14 mouse cellular contexts compared by ENCODE assay signal in the genomic region with DNA sequence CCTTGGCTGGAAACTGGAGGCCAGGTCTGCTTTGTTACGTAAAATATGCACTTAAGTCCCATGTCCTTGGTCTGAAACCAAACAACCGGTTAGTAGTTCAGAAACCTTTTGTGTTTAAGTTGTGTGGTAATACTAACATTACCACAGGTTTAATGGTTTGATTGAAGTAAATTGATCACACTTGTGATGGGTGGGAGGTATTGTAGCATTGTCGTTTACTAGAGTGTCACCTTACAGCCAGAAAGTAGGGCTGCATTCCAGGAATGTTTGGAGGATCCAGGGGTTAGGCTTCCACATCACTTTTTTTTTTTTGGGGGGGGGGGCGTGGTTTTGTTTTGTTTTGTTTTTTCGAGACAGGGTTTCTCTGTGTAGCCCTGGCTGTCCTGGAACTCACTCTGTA.
"Had no signal": no experiment of that assay in that cellular context is flagged by ENCODE, and none has a peak within 500 bp of the region (broad histone marks: within the 10 kb centered on the region; RNA-seq: fewer than 3 reads in every experiment).

No protein-coding gene starts in this region.

- ATAC-seq: midbrain, embryonic 15.5 days had no signal

- H3K27ac ChIP-seq: midbrain, embryonic 12.5 days; midbrain, embryonic 15.5 days; neural tube, embryonic 12.5 days; stomach, embryonic 15.5 days; stomach, postnatal 0 days had no signal

- H3K4me3 ChIP-seq: megakaryocyte, embryonic 14.5 days; midbrain, embryonic 12.5 days; midbrain, embryonic 15.5 days; neural tube, embryonic 12.5 days; stomach, embryonic 15.5 days had no signal

- DNase-seq: lung, adult 18-20 months; lung, embryonic 14.5 days; lung, postnatal 10 days; lung, postnatal 4 days; right cerebral cortex, postnatal 14 days; thymus, adult 2 months; thymus, postnatal 25 days; thymus, postnatal 4 days had no signal

- H3K27me3 ChIP-seq: megakaryocyte, embryonic 14.5 days; midbrain, embryonic 12.5 days; midbrain, embryonic 15.5 days; neural tube, embryonic 12.5 days; stomach, embryonic 15.5 days had no signal

- H3K4me2 ChIP-seq: lung, embryonic 14.5 days; midbrain, embryonic 12.5 days; midbrain, embryonic 15.5 days; neural tube, embryonic 12.5 days; stomach, embryonic 15.5 days had no signal

- H3K4me1 ChIP-seq: midbrain, embryonic 12.5 days; midbrain, embryonic 15.5 days; neural tube, embryonic 12.5 days; stomach, embryonic 15.5 days had no signal

- H3K9me3 ChIP-seq: megakaryocyte, embryonic 14.5 days; midbrain, embryonic 12.5 days; midbrain, embryonic 15.5 days; neural tube, embryonic 12.5 days; stomach, embryonic 15.5 days had no signal

- H3K36me3 ChIP-seq: midbrain, embryonic 12.5 days; midbrain, embryonic 15.5 days; neural tube, embryonic 12.5 days; stomach, embryonic 15.5 days had no signal

- H3K9ac ChIP-seq: lung, embryonic 14.5 days; midbrain, embryonic 12.5 days; midbrain, embryonic 15.5 days; neural tube, embryonic 12.5 days; stomach, embryonic 15.5 days had no signal
